Mouse (Mus musculus) olfactory bulb, adult 2 months (tissue): ENCODE data around the gene Dixdc1. TPM values are rescaled to one million over a fixed set of nuclear protein-coding genes. Genes with fewer than 3 reads are reported as not detected.

Experiments
- H3K27ac ChIP-seq: fragments of 200-500 bp; 2 replicates; pipeline ENCODE4 v1.5.1; 2012; ENCODE audit warnings: low read depth, low read length; ENCODE audit not compliant: insufficient read depth
- H3K4me1 ChIP-seq: fragments of 200-500 bp; 2 replicates; pipeline ENCODE4 v1.6.1; 2012; ENCODE audit warnings: low read length; ENCODE audit not compliant: control insufficient read depth, insufficient read depth
- H3K4me3 ChIP-seq: fragments of 200-500 bp; 2 replicates; pipeline ENCODE4 v1.5.1; 2012; ENCODE audit warnings: mild to moderate bottlenecking, low read depth, low read length, moderate library complexity; ENCODE audit not compliant: insufficient read depth
- CTCF ChIP-seq: fragments of 200-500 bp; IDR thresholded peaks from 2 replicates; pipeline ENCODE4 v1.5.1; 2012; ENCODE audit warnings: low read depth, mild to moderate bottlenecking, low read length, moderate library complexity; ENCODE audit not compliant: insufficient read depth
- POLR2A ChIP-seq: fragments of 200-500 bp; IDR thresholded peaks from 2 replicates; pipeline ENCODE4 v1.6.1; 2012; ENCODE audit warnings: mild to moderate bottlenecking, low read depth, low read length, moderate library complexity; ENCODE audit not compliant: insufficient read depth
- WGBS: fragments of 180-500 bp; shearing (Covaris S2); methylation state at CpG from one replicate; pipeline ENCODE4 v1.1.7; 2018; 5-methylcytosine and 5-hydroxymethylcytosine counted together
- polyA plus RNA-seq: library from polyadenylated mRNA; stranded (reverse); fragments of >200 nt; gene quantifications from 2 replicates; pipeline ENCODE4 v1.2.4, GENCODE M21; 2012; ENCODE audit warnings: low replicate concordance; ENCODE audit not compliant: missing spikeins, insufficient read depth, insufficient read length

Gene Dixdc1
- polyA plus RNA-seq, 1 experiment = not detected

GRCm38 (mm10) chr9:50746214-50746677, 6.9 kb upstream of the Dixdc1 start, which contains the start of gene 2310030G06Rik:
TSS of gene 2310030G06Rik (minus strand) at chr9:50746536.
- 13% methylated on average over 19 of the region's 19 CpGs for WGBS
- H3K4me1 ChIP-seq = peaks cover 5% of the 10 kb centered on the region; the same call in 1 of the 2 replicates
- peak within 1 kb of the TSS; percentile 33 for H3K4me3 ChIP-seq
- TF ChIP-seq CTCF (no peak), POLR2A (no peak)
- H3K27ac ChIP-seq = no peak within 1 kb of the TSS

- Histone ChIP-seq H3K4me1 (peaks cover 5% of the 10 kb centered on the region; the same call in 1 of the 2 replicates), H3K27ac (no peak overlapping the region), H3K4me3 (peak overlapping the region; percentile 33)
- 36% methylated on average over 7 of the region's 7 CpGs for WGBS
- TF ChIP-seq CTCF (no peak), POLR2A (no peak)
Observed at GRCm38 (mm10) chr9:50745806-50746205, 6.5 kb upstream of the Dixdc1 start.

GRCm38 (mm10) chr9:50742744-50743143, 3.4 kb upstream of the Dixdc1 start:
- no peak overlapping the region for H3K27ac ChIP-seq
- no peak for TF ChIP-seq CTCF
- TF ChIP-seq POLR2A = no peak
- peaks cover 9% of the 10 kb centered on the region for H3K4me1 ChIP-seq
- no peak overlapping the region for H3K4me3 ChIP-seq
- 79% methylated on average over 2 of the region's 2 CpGs for WGBS

- TF ChIP-seq CTCF (no peak), POLR2A (no peak)
- Histone ChIP-seq H3K4me1 (peaks cover 9% of the 10 kb centered on the region), H3K27ac (no peak overlapping the region), H3K4me3 (no peak overlapping the region)
- 79% methylated on average over 3 of the region's 3 CpGs for WGBS
Observed at GRCm38 (mm10) chr9:50742261-50742660, 2.9 kb upstream of the Dixdc1 start.

- 88% methylated on average over 14 of the region's 14 CpGs for WGBS
- Histone ChIP-seq H3K4me1 (peaks cover 5% of the 10 kb centered on the region), H3K27ac (no peak overlapping the region), H3K4me3 (no peak overlapping the region)
- TF ChIP-seq POLR2A = no peak
- TF ChIP-seq CTCF = no peak
Observed at GRCm38 (mm10) chr9:50740867-50741784, 1.8 kb upstream of the Dixdc1 start.

GRCm38 (mm10) chr9:50734989-50735388, 4.3 kb downstream of the Dixdc1 start:
- WGBS = 5% methylated on average over 9 of the region's 9 CpGs
- no peak overlapping the region for H3K4me3 ChIP-seq
- TF ChIP-seq CTCF (peak; percentile 41; the same call in 1 of the 2 replicates), POLR2A (no peak)

GRCm38 (mm10) chr9:50732560-50732959, 6.8 kb downstream of the Dixdc1 start:
- no peak overlapping the region for H3K27ac ChIP-seq

More at GRCm38 (mm10) chr9:50734989-50735388, 4.3 kb downstream of the Dixdc1 start:
- peaks cover 4% of the 10 kb centered on the region; the same call in 1 of the 2 replicates for H3K4me1 ChIP-seq
- H3K27ac ChIP-seq = no peak overlapping the region

GRCm38 (mm10) chr9:50729600-50729999, 9.7 kb downstream of the Dixdc1 start:
- Histone ChIP-seq H3K27ac (no peak overlapping the region), H3K4me3 (no peak overlapping the region), H3K4me1 (peaks cover 21% of the 10 kb centered on the region)
- WGBS = 76% methylated on average over 4 of the region's 4 CpGs
- no peak for TF ChIP-seq POLR2A
- no peak for TF ChIP-seq CTCF

More at GRCm38 (mm10) chr9:50732560-50732959, 6.8 kb downstream of the Dixdc1 start:
- H3K4me3 ChIP-seq = no peak overlapping the region
- WGBS = 56% methylated on average over 4 of the region's 4 CpGs
- TF ChIP-seq CTCF (no peak), POLR2A (no peak)
- H3K4me1 ChIP-seq = peaks cover 9% of the 10 kb centered on the region; the same call in 1 of the 2 replicates
